Mouse (Mus musculus) brown adipose tissue, adult 24 weeks (tissue): ENCODE data around the gene Abca15. TPM values are rescaled to one million over a fixed set of nuclear protein-coding genes. Genes with fewer than 3 reads are reported as not detected.
"Not testable (repeated sequence)": the region's sequence is repeated elsewhere in the genome, so short reads cannot be mapped to it uniquely, and the experiment has no call there.

Experiments used
- H3K27ac ChIP-seq: fragments of 200-500 bp; replicated peaks from 2 replicates; pipeline ENCODE4 v1.5.1; 2012; ENCODE audit warnings: low read depth, mild to moderate bottlenecking, low read length
- H3K4me1 ChIP-seq: fragments of 200-500 bp; 2 replicates; pipeline ENCODE4 v1.6.1; 2012; ENCODE audit warnings: low read length, mixed read lengths; ENCODE audit not compliant: control insufficient read depth, insufficient read depth, insufficient read length
- H3K4me3 ChIP-seq: fragments of 200-500 bp; 2 replicates; pipeline ENCODE4 v1.5.1; 2012; ENCODE audit warnings: low read depth, mild to moderate bottlenecking, low read length, moderate library complexity; ENCODE audit not compliant: insufficient read depth
- polyA plus RNA-seq: library from polyadenylated mRNA; stranded (reverse); fragments of >200 nt; gene quantifications from 2 replicates; pipeline ENCODE4 v1.2.4, GENCODE M21; 2012; ENCODE audit not compliant: missing spikeins, insufficient read depth, insufficient read length

The Abca15 gene
- not detected in 2 replicates for polyA plus RNA-seq

DNA sequence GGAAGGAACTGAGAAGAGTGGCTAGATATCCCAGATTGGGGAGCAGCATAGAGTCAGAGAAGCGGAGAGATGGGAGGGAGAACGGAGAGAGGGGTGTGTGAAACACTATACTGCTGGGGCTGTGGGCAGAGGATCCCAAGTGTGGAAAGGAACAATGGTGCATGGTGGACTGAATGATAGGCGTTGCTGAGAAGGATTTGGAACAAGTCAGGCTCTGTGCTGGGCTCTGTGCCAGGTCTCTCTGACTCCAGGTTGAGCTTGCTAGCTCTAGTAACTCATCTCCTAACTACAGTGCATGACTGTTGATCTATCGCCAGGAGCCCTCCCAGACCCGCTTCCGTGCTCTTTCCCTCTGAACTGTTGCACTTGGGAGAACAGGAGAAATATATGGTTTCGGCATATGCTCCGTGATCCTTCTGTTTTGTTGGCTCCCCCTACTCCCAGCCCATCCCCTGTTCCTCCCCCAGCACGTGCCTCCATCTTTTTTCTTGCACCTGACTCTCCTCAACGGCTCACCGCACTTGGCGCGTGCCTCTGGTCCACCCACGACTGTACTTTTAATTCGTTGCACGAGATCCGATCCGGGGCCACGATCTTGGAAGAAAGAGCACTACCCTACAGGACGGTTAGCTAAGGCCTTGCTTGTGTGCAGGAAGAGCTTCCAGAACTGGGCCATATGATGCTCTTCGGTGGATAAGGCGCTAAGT is at the start of gene Abca15:
TSS of gene Abca15 (plus strand) at position 584 of the 707 bp plus-strand sequence.
- Histone ChIP-seq H3K4me1 (no peaks in the 10 kb centered on the region), H3K4me3 (no peak within 1 kb of the TSS), H3K27ac (no peak within 1 kb of the TSS)

DNA sequence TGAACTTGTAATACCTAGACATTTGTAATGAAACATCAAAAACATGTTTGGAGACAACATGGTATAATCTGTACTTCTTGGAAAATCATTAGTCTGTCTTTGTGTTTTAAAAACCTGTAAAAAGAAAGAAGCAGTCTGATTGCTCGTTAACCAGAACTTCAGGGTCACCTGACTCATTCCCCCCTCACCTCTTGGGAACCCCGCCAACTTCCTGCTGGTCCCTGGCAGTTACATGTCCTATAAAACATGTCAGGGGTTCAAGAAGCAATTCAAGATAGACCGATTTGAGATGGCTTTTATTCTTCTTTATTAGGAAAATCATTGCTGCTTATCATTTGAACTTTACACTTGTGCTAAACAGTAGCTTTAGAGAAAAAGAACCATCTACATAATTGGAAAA is 43.2 kb upstream of the Abca15 start:
- Histone ChIP-seq H3K27ac (no peak overlapping the region), H3K4me3 (no peak overlapping the region), H3K4me1 (no peaks in the 10 kb centered on the region)

DNA sequence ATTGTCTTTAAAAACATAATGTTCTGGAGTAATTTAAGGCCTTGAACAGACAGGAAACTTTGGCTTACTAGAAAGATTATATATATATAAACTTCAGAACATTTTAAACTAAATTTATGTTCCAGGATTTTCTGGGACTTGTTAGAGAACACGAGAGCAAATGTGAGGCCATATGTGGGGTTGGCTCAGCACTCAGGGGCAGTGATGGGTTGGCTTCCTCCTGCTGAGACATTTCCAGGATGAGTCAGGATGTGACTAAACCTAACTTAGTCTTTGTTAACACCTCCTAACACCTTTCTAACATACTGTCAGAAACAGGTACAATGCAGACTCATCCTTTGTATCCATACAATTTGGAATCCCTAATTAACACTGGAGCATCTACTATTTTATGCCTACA is 12.4 kb upstream of the Abca15 start:
- Histone ChIP-seq H3K4me1 (no peaks in the 10 kb centered on the region), H3K27ac (no peak overlapping the region), H3K4me3 (no peak overlapping the region)

DNA sequence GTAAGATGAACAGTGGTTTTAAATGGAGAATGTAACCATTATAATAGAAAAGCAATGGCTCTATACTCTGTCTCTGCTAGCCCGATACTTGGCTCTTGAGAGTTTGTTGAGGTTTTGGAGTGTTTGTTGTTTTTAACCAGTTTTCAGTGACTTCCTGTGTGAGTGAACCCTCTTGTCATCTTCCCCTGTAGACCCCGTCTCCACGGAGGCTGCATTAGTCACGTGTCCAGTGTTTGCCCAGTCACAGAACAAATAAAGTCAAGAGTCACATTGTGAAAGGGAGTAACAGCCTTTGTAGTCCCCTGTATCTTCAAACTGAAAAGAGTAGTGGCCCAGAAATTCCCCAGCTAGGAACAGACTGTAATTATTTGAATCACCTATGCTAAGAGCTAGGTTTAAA is 5.5 kb upstream of the Abca15 start:
- no peaks in the 10 kb centered on the region for H3K4me1 ChIP-seq
- no peak overlapping the region for H3K27ac ChIP-seq
- H3K4me3 ChIP-seq: no peak overlapping the region

DNA sequence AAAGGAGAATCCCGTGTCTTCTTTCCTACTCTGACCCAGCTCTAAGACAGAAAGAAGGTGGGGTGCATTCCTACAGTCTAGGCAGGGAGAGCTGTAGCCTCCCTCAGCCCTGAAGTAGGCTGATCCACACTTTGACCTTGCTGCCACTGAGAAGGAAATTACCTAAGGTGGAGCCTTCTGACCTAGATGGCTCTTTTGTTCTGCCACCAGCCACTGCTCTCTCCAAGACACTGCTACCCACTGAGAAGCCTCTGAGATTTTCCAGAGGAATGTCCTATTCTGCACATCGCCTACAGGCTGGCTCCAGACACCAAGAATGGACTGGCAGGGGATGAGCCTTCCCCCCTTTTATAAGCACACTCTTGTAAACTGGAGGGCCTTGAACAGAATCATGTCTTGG is 2.6 kb upstream of the Abca15 start:
- not testable (repeated sequence) for H3K4me1 ChIP-seq, H3K27ac ChIP-seq

DNA sequence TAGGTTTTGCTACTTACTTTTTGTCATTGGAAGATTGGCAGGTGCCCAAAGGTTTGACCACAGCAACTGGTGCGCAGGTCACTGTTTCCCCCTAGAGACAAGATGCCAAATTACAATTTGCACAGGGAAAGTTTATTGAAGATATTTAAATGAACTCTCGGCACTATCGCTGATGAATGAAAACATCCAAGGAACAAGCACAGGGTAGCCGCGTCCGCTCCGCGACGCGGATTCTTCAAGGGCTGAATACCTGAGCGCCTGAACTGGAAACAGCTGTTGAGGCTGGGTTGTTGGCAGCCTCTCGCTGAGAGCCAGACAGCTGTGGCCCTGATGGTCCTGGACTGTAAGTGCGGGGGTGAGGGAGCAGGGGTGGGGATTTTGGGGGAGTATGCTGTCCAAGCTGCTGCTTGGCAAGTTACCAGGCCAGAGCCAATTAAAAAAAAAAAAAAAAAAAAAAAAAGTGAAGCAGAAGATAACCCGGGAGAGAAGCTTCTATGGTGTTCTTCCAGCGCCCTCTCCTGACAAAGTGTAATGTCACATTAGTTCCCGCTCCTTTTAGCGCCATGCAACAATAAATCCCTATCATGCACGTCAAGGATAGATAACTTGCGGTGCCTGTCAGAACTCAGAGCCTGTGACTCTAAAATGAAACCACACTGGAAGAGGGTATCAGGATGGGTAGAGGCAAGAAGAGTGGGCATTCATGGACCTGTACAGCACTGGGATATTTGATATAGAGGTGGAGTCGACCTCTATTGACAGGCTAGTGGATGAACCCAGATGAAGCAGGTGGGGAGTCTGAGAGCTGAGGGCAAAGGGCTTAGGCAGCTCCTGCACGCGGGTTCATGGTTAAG is 1.0 kb upstream of the Abca15 start:
- H3K4me3 ChIP-seq: no peak overlapping the region
- no peaks in the 10 kb centered on the region for H3K4me1 ChIP-seq
- H3K27ac ChIP-seq: no peak overlapping the region

More for the DNA sequence above, 2.6 kb upstream of the Abca15 start:
- not testable (repeated sequence) for H3K4me3 ChIP-seq

DNA sequence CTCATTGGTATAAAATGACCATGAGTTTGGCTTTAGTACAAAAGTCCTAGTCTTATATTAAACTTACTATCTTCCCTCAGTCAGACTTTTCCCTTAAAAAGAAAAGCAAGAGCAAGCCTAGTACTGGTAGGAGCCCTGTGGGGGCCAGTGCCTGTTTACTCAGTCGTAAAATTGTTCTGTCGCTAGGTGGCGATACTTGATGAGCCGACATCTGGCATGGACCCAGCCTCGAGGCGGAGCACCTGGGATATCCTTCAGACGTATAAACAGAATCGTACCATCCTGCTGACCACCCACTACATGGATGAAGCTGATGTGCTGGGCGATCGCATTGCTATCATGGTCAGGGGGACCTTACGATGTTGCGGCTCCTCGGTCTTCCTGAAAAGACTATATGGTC is 32.7 kb downstream of the Abca15 start:
- Histone ChIP-seq H3K4me1 (no peaks in the 10 kb centered on the region), H3K27ac (no peak overlapping the region), H3K4me3 (no peak overlapping the region)

DNA sequence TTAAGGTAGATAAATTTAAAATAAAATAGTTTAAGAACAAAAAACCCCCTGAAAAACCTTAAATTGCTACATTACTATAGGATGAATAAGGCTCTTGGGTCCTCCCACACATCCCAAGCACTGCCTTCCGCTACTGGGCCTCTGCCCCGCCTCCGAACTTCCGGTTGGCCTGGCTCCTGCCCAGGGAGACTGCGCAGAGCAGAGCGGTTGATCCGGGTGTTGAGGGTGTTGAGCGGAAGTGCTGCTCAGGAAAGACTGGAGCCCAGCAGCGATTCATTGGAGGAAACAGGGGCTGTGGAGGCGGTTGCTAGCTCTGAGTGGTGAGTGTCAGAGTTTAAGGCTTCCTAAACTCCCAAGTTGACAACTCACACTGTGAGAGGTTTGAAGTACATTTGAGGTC is 81.0 kb downstream of the Abca15 start, which contains the start of gene Abca16:
TSS of gene Abca16 (plus strand) at position 201 of the 400 bp plus-strand sequence.
- Histone ChIP-seq H3K4me3 (no peak within 1 kb of the TSS), H3K27ac (no peak within 1 kb of the TSS), H3K4me1 (no peaks in the 10 kb centered on the region)

DNA sequence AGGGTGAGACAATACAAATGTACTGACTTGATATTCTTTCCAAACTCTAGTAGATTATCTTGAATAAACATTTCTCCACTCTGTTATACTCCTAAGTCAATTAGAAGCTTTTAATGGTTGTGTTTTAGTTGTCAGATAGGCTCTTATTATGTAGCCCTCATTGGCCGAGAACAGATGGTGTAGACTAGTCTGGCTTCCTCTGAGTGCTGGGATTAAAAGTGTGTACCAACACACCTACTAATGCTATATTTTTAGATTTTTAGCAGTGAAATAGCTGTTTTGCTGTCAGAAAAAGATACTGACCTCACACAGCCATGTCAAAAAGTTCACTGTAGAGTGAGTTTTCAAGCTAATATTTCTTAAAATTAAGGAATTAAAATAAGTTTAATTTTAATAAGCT is 83.9 kb downstream of the Abca15 start:
- no peak overlapping the region for H3K27ac ChIP-seq

DNA sequence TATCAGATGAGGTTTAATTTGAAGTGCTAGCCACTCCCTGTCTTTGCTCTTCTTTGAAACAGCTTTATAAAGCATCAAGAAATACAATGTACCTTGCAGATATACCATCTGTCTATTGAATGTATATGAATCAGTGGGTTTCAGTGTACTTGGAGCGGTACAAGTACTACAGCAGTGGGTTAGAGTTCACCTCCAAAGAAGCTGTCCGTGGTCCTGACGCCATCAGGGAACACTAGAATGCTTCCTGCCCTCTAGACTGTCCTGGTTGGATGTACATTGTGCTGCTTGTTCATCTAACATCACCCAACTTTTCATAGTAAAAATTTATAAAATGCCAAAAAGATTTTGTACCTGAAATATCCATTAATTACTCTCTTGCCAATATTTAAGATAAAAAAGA is 98.2 kb downstream of the Abca15 start:
- H3K27ac ChIP-seq: no peak overlapping the region
- no peak overlapping the region for H3K4me3 ChIP-seq
- H3K4me1 ChIP-seq: no peaks in the 10 kb centered on the region

More for the DNA sequence above, 83.9 kb downstream of the Abca15 start:
- Histone ChIP-seq H3K4me1 (no peaks in the 10 kb centered on the region), H3K4me3 (no peak overlapping the region)

DNA sequence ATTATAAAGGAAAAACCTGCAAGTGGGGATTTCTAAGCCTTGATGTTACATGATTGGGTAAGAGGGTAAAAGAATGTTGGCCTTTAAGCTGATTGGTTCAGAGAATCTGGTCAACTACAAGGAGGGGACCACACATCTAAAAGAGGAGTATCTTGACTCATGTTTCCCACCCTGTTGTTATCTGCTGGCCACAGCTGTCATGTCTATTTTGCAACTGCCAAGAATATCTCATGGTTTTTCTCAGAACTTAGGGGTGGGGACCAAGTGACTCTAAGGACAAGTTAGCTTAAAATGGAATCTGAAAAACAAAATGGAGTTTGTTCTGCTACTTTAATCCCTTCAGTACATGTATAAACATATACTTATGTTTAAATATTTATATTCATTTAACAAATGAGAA is 103.0 kb downstream of the Abca15 start:
- H3K27ac ChIP-seq: no peak overlapping the region
- no peaks in the 10 kb centered on the region for H3K4me1 ChIP-seq
- no peak overlapping the region for H3K4me3 ChIP-seq

Other genes starting within 250 kb of the Abca15 start
- 0.48 TPM in 1 of 2 replicates, not detected in the other for gene Dnah3, start 233.4 kb upstream of the Abca15 start, polyA plus RNA-seq
- 10.7 and 14.6 TPM in 2 replicates for gene Tmem159, start 226.3 kb upstream of the Abca15 start, polyA plus RNA-seq
- gene Zp2, start 183.4 kb upstream of the Abca15 start, polyA plus RNA-seq: not detected in 2 replicates
- not detected in 2 replicates for gene Anks4b, start 154.8 kb upstream of the Abca15 start, polyA plus RNA-seq
- gene Crym, start 126.6 kb upstream of the Abca15 start, polyA plus RNA-seq: not detected in 2 replicates
- not detected in 2 replicates for gene Abca14, start 124.7 kb upstream of the Abca15 start, polyA plus RNA-seq
- gene Abca16, start 81.0 kb downstream of the Abca15 start, polyA plus RNA-seq: not detected in 2 replicates